Mouse (Mus musculus): ENCODE results near the gene Tle4. TPM values are rescaled to one million over a fixed set of nuclear protein-coding genes. Genes with fewer than 3 reads are reported as not detected.
"Not testable (repeated sequence)": the region's sequence is repeated elsewhere in the genome, so short reads cannot be mapped to it uniquely, and the experiment has no call there.

Gene Tle4
- 35.1 and 40.4 TPM in 2 replicates for polyA plus RNA-seq (2016; fragmentation: Nextera tagmentation; extraction: Ambion mirVana)

DNA sequence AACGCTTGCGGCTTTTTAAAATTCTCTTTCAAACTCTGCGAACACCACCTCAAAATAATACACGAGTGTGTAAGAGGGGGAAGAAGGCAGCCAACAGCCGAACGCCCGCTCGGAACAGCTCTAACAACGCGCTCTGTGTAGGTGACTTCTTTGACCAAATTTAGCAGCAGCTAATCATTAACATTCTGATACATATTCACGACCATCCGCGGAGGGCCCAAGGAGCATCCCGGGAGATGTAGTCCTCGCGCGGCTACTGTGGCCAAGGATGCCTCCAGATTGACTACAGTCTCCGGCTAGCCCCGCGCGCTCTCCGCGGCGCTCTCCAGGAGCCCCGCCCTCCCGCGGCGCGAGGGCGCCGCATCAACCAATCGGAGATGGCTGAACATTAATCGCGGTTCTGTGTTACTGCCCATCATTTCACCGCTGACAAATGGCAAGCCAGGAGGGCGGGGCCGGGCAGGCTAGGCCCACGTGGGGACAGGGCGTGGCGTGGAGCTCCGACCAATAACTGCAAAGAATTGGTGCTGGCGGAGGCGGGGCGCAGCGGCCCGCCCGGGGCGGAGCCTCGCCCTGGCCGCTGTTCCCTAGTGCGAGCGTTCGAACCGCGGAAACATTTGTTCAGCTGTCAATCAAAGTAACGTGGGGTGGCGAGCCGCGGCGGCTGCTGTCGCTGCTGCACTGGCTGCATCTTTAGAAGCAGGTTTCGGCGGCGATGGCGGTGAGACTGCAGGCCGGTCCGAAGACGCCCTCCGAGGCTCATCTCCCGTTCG, at the start of gene Tle4:
TSS of gene Tle4 (minus strand) at position 135 of the 773 bp plus-strand sequence.
- Histone ChIP-seq H3K9me3 (no peaks in the 10 kb centered on the region), H3K27ac (replicated peaks) (peak within 1 kb of the TSS; percentile 98), H3K4me1 (peaks cover 19% of the 10 kb centered on the region), H3K4me3 (peak within 1 kb of the TSS; percentile 73), H3K4me2 (replicated peaks) (peak within 1 kb of the TSS; percentile 57), H3K9ac (replicated peaks) (peak within 1 kb of the TSS; percentile 95), H3K27me3 (peaks cover 24% of the 10 kb centered on the region), H3K36me3 (no peaks in the 10 kb centered on the region)
- WGBS: under 1% methylated on average over 71 of the region's 71 CpGs
- ATAC-seq (ENCODE audit: low FRiP score, low read depth): peak; percentile 96

DNA sequence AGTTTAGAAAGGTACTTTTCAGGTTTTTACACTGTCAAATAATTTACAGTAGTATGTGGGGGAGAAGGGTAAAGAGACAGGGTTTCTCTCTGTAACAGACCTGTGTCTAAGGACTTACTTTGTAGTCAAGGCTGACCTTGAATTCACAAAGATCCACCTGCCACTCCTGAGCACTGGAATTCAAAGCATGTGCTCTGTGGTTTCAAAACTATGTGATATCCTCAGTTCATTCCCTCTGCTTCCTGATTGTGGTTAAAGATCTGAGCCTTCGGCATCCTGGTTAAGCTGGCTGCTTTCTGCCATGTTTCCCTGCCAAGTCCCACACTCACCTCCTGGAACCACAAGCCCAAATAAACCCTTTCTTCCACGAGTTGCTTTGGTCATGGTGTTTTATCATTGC, 47.8 kb upstream of the Tle4 start:
- no peak for ATAC-seq (ENCODE audit: low FRiP score, low read depth)
- no peak overlapping the region for H3K4me2 ChIP-seq (replicated peaks)
- H3K27me3 ChIP-seq: no peaks in the 10 kb centered on the region; the same call in 1 of the 2 replicates
- no peak overlapping the region for H3K9ac ChIP-seq (replicated peaks)
- 71% methylated on average over 2 of the region's 2 CpGs for WGBS
- no peaks in the 10 kb centered on the region for H3K36me3 ChIP-seq
- no peak overlapping the region for H3K4me3 ChIP-seq
- no peak overlapping the region for H3K27ac ChIP-seq (replicated peaks)
- H3K9me3 ChIP-seq: no peaks in the 10 kb centered on the region
- H3K4me1 ChIP-seq: no peaks in the 10 kb centered on the region; the same call in 1 of the 2 replicates

DNA sequence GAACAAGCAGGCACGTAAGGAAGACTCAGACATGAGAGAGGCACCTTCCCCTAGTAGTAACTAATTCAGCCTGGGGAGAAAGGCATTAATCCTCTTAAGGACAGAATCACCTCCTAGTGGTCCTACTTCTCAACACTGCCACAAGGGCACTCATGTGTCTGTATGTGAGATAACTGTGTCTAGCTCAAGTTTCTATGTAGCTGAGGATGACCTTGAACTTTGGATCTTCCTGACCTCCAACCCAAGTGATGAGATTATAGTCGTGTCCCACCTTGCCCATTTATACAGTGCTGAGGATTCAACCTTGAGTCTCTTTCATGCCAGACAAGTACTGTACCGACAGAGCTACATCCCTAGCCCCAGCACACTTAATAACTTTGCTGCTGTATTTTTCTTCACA, 46.9 kb upstream of the Tle4 start:
- Histone ChIP-seq H3K9me3 (no peaks in the 10 kb centered on the region), H3K27ac (replicated peaks) (no peak overlapping the region), H3K9ac (replicated peaks) (no peak overlapping the region), H3K4me3 (no peak overlapping the region), H3K27me3 (no peaks in the 10 kb centered on the region; the same call in 1 of the 2 replicates), H3K4me2 (replicated peaks) (no peak overlapping the region), H3K36me3 (no peaks in the 10 kb centered on the region), H3K4me1 (no peaks in the 10 kb centered on the region; the same call in 1 of the 2 replicates)
- 78% methylated on average over 3 of the region's 3 CpGs for whole genome bisulfite sequencing
- ATAC-seq (ENCODE audit: low FRiP score, low read depth): no peak

DNA sequence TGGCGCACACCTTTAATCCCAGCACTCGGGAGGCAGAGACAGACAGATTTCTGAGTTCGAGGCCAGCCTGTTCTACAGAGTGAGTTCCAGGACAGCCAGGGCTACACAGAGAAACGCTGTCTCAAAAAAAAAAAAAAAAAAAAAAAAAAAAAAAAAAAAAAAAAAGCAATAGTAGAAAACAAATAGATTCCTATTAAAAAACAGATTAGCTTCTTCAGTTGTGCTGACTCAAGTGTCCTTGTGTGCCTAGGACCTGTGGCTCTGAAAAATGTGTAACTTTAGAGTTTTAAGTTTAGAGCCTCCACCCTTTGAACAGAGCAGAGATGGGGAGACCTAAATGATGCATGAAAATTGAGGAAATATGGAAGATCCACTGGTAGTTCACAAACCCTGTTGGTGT, 45.2 kb upstream of the Tle4 start:
- not testable (repeated sequence) for H3K27ac ChIP-seq (replicated peaks); H3K9me3 ChIP-seq; ATAC-seq (ENCODE audit: low FRiP score, low read depth); H3K9ac ChIP-seq (replicated peaks); H3K4me2 ChIP-seq (replicated peaks); H3K4me1 ChIP-seq; H3K27me3 ChIP-seq; H3K36me3 ChIP-seq; H3K4me3 ChIP-seq
- 97% methylated on average over 4 of the region's 4 CpGs for WGBS

DNA sequence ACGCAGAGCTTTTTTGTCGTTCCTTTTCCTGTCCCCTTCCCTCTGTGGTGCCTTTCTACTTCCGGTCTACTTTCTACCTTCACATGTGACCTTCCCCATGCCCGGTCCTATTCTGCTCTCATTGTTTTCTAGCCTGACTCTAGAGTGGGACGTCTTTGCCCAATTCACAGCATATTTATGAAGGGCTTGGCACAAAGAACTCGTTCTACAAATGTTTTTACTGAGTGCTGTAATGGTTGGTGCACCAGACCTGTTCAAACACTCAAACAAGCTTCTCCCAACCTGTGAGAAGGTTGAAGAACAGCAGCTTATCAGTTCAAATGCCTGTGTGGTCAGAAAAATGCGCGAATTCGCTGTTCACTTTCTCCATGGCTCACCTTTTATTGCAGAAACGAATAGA, 44.8 kb upstream of the Tle4 start:
- WGBS: 89% methylated on average over 10 of the region's 10 CpGs
- H3K27ac ChIP-seq (replicated peaks): no peak overlapping the region
- ATAC-seq (ENCODE audit: low FRiP score, low read depth): no peak
- no peaks in the 10 kb centered on the region for H3K36me3 ChIP-seq
- H3K4me1 ChIP-seq: no peaks in the 10 kb centered on the region; the same call in 1 of the 2 replicates
- no peaks in the 10 kb centered on the region; the same call in 1 of the 2 replicates for H3K27me3 ChIP-seq
- no peak overlapping the region for H3K9ac ChIP-seq (replicated peaks)
- no peaks in the 10 kb centered on the region for H3K9me3 ChIP-seq
- no peak overlapping the region for H3K4me2 ChIP-seq (replicated peaks)
- H3K4me3 ChIP-seq: no peak overlapping the region

DNA sequence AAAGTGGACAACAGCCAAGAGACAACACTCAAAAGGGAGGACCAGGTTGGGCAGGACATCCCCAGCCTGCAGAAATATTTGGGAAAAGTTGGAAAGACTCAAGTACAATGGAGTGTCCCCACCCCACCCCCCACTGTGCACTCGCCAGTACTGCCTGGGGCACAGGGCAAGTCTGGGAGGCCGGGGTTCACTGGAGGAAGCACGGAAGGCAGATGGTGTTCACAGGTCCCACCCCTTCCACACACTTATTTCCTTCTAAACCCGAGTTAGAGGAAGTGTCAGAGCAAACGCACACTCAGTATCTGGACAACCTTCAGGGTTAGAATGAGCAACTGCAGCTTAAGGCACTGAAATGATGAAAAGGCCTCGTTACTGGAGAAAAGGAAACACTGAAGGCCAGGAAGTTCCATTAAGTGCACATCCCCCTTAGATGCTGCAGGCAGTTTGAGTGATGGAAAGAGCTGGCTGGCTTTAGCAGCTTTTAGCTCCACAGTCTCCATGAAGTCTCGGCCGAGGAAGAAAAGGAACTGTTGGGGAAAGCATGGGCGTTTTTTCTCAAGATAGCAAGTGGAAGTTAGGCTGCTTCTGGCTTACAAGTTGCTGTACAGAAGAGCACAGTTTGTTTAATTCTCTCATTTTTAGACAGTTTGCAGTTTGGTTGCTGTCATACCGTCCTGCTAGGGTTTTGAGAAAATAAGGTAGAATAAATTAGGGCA, 37.5 kb upstream of the Tle4 start:
- Histone ChIP-seq H3K9ac (replicated peaks) (no peak overlapping the region), H3K4me3 (no peak overlapping the region), H3K27me3 (no peaks in the 10 kb centered on the region), H3K27ac (replicated peaks) (no peak overlapping the region), H3K36me3 (no peaks in the 10 kb centered on the region), H3K4me1 (0 out of 2 replicates have a peak, but pooled peaks cover 5% of the 10 kb centered on the region), H3K9me3 (no peaks in the 10 kb centered on the region; the same call in 1 of the 2 replicates), H3K4me2 (replicated peaks) (no peak overlapping the region)
- ATAC-seq (ENCODE audit: low FRiP score, low read depth): no peak
- 65% methylated on average over 10 of the region's 10 CpGs for WGBS

DNA sequence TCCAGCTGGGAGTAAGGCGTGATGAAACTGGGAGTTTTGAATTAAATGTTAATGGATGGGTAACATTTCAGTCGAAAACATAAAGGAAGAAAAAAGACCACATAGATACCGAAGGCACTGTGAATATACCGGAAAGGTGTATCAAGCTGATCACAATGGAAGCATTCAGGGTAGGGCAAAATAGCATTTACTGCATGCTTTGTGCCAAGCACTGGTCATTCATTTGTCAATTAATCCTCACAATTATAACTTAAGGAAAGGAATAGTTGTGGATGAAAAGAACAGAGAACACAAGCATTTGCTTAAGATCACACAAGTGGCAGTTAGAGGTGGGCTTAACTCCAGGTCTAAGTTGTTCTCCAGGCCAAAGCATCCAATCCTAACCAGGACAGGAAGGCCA, 25.5 kb upstream of the Tle4 start:
- no peaks in the 10 kb centered on the region for H3K9me3 ChIP-seq
- H3K27me3 ChIP-seq: 0 out of 2 replicates have a peak, but pooled peaks cover 3% of the 10 kb centered on the region
- H3K27ac ChIP-seq (replicated peaks): no peak overlapping the region
- H3K4me1 ChIP-seq: no peaks in the 10 kb centered on the region
- no peaks in the 10 kb centered on the region for H3K36me3 ChIP-seq
- no peak overlapping the region for H3K4me3 ChIP-seq
- H3K9ac ChIP-seq (replicated peaks): no peak overlapping the region
- WGBS: 53% methylated on average over 4 of the region's 4 CpGs
- H3K4me2 ChIP-seq (replicated peaks): no peak overlapping the region
- ATAC-seq (ENCODE audit: low FRiP score, low read depth): no peak

DNA sequence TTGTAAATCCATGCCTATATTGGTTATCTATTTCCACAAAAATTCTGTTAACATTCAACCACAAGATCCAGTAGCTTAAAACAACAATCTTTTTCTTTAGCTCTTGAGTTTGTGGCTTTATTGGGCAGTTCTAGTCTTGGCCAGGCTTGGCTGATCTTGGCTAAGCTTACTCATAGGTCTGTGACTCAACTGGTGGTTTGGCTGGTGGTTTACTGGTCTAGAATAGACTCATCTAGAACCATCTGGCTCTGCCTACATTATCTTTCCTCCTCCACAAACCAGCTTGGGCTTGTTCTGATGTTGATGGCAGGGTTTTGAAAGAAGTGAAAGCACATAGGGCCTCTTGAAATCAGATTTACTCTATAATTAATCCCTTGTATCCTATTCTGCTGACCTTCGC, 22.7 kb upstream of the Tle4 start:
- Histone ChIP-seq H3K9me3 (no peaks in the 10 kb centered on the region), H3K4me2 (replicated peaks) (no peak overlapping the region), H3K4me1 (no peaks in the 10 kb centered on the region), H3K27ac (replicated peaks) (no peak overlapping the region), H3K9ac (replicated peaks) (no peak overlapping the region), H3K36me3 (no peaks in the 10 kb centered on the region), H3K27me3 (0 out of 2 replicates have a peak, but pooled peaks cover 3% of the 10 kb centered on the region), H3K4me3 (no peak overlapping the region)
- ATAC-seq (ENCODE audit: low FRiP score, low read depth): no peak
- WGBS: 100% methylated on average over 1 of the region's 1 CpGs

DNA sequence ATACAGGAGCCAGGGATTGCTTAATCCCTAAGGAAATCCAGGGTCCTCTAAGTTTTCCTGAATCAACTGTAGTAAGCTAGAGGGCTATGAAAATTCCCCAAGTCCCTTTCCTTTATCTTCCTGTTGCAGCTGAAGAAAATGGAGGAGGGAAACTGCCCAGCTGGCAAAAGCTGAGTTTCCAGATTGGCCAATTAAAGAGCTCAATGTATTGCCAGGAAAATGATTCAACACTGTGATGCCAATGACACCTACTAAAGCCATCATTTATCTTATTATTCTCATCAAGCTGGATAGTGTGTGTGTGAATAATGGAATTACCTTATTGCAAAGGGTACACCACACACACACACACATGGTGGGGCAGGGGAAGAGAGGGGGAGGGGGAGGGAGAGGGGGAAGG, 22.0 kb upstream of the Tle4 start:
- Histone ChIP-seq H3K27me3 (peaks cover 3% of the 10 kb centered on the region; the same call in 1 of the 2 replicates), H3K27ac (replicated peaks) (no peak overlapping the region), H3K4me3 (no peak overlapping the region), H3K9me3 (no peaks in the 10 kb centered on the region), H3K4me1 (no peaks in the 10 kb centered on the region), H3K4me2 (replicated peaks) (no peak overlapping the region), H3K9ac (replicated peaks) (no peak overlapping the region), H3K36me3 (no peaks in the 10 kb centered on the region)
- no peak for ATAC-seq (ENCODE audit: low FRiP score, low read depth)

DNA sequence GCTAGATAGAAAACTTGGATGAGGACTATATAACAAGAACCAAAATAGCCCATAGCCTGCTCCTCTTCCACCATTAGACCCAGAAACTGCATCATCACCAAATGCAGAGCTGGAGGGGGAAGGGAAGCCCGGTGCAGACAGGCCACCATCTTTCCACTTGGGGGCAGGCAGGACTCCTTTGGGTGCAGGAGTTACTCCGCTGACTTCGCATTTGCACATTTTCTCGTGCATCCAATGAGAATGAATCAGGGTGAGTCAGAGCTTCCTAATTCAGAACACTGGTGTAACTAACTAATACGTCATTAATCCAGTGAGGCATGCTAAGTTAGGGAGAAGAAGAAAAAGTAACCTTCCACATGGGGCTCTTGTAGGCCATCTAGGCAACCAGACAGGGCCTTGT, 17.0 kb upstream of the Tle4 start:
- no peaks in the 10 kb centered on the region for H3K4me1 ChIP-seq
- no peak overlapping the region for H3K9ac ChIP-seq (replicated peaks)
- no peak overlapping the region for H3K4me2 ChIP-seq (replicated peaks)
- ATAC-seq (ENCODE audit: low FRiP score, low read depth): no peak
- no peak overlapping the region for H3K27ac ChIP-seq (replicated peaks)
- H3K9me3 ChIP-seq: no peaks in the 10 kb centered on the region
- H3K36me3 ChIP-seq: no peaks in the 10 kb centered on the region
- WGBS: 88% methylated on average over 5 of the region's 5 CpGs
- peaks cover 2% of the 10 kb centered on the region; the same call in 1 of the 2 replicates for H3K27me3 ChIP-seq
- H3K4me3 ChIP-seq: no peak overlapping the region

DNA sequence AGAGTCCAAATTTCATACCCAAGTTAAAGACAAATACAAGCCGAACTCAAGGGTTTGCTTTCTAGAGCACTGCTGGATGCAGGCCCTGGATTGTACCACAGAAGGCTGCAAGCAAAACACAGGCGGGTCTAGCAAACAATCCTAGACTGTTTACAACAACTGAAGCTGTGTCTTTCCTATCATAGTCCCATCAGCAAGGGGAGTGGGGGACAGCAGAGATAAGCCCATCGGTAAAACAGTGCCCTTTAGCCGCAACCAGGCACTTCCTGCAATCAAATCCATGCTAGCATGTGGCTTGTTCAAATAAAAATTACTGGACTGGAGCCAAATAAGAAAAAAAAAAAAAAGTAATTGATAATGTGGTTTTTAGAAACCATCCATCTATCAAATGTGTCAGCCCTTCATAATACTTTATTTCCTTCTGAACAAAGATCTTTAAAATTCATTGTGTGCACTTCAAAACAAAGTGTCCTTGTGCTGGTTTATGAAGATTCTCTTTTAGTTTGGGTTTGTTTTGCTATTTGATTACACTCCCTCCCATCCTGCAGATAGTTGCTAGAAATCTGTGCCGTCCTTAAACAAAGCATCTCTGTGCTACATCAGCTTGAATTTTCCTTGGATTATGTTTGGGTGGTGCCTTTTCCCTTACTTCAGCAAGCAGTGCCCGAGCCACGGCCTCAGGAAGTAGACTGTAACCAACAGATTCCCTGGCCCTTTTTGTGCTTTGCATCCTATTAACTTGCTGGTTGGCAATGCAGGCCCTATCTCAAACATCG, 12.9 kb upstream of the Tle4 start:
- no peak overlapping the region for H3K4me3 ChIP-seq
- ATAC-seq (ENCODE audit: low FRiP score, low read depth): no peak
- peaks cover 2% of the 10 kb centered on the region; the same call in 1 of the 2 replicates for H3K27me3 ChIP-seq
- H3K9me3 ChIP-seq: no peaks in the 10 kb centered on the region
- no peak overlapping the region for H3K4me2 ChIP-seq (replicated peaks)
- no peak overlapping the region for H3K9ac ChIP-seq (replicated peaks)
- no peak overlapping the region for H3K27ac ChIP-seq (replicated peaks)
- H3K36me3 ChIP-seq: no peaks in the 10 kb centered on the region
- no peaks in the 10 kb centered on the region for H3K4me1 ChIP-seq
- WGBS: 75% methylated on average over 8 of the region's 8 CpGs

DNA sequence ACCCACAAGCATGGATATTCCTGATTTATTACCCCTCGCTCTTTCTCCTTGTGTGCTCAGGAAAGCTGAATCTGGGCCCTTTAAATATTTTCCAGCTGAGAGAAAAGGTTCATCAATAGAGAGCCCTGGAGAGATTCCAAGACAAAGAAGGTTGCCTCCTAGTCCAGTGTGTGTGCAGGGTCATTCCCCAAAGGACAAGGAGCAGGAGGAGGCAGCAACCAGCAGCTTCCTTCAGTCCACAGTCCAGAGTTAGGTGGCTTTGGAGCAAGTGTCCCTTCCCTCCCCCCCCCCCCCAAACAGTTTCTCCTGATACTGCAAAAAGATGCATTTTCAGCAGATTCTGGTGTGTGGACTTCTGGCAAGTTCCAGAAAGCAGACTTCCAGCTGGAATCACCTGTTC, 3.0 kb upstream of the Tle4 start:
- ATAC-seq (ENCODE audit: low FRiP score, low read depth): no peak
- no peak overlapping the region for H3K27ac ChIP-seq (replicated peaks)
- H3K4me3 ChIP-seq: no peak overlapping the region
- H3K9me3 ChIP-seq: no peaks in the 10 kb centered on the region
- peaks cover 44% of the 10 kb centered on the region for H3K27me3 ChIP-seq
- WGBS: 79% methylated on average over 1 of the region's 1 CpGs
- H3K9ac ChIP-seq (replicated peaks): no peak overlapping the region
- no peaks in the 10 kb centered on the region for H3K36me3 ChIP-seq
- H3K4me1 ChIP-seq: peaks cover 12% of the 10 kb centered on the region
- H3K4me2 ChIP-seq (replicated peaks): no peak overlapping the region

Measured in midbrain, embryonic 12.5 days (tissue).